Mouse (Mus musculus) heart, embryonic 13.5 days (tissue): ENCODE data around the gene Samd14. TPM values are rescaled to one million over a fixed set of nuclear protein-coding genes. Genes with fewer than 3 reads are reported as not detected.

Experiments used
- ATAC-seq: fragments of 200-750 bp; cut with Nextera tagmentation; 2 replicates; pipeline ENCODE4 v1.8.0; 2017; ENCODE audit warnings: moderate TSS enrichment; ENCODE audit not compliant: insufficient number of reproducible peaks, low FRiP score, low TSS enrichment; ENCODE audit errors: extremely low read depth
- H3K27ac ChIP-seq: fragments of 300-500 bp; sonication (generic); replicated peaks from 2 replicates; pipeline ENCODE4 v1.5.1; 2015; ENCODE audit warnings: moderate library complexity, mild to moderate bottlenecking, inconsistent platforms
- H3K27me3 ChIP-seq: fragments of 300-500 bp; sonication (generic); replicated peaks from 2 replicates; pipeline ENCODE4 v1.6.1; 2015; ENCODE audit warnings: mild to moderate bottlenecking, inconsistent platforms
- H3K36me3 ChIP-seq: fragments of 300-500 bp; sonication (generic); 2 replicates; pipeline ENCODE4 v1.6.1; 2015; ENCODE audit warnings: mild to moderate bottlenecking, inconsistent platforms
- H3K4me1 ChIP-seq: fragments of 300-500 bp; sonication (generic); 2 replicates; pipeline ENCODE4 v1.6.1; 2015; ENCODE audit warnings: inconsistent platforms
- H3K4me2 ChIP-seq: fragments of 300-500 bp; sonication (generic); 2 replicates; pipeline ENCODE4 v1.6.1; 2015; ENCODE audit warnings: inconsistent platforms, mild to moderate bottlenecking, moderate library complexity
- H3K4me3 ChIP-seq: fragments of 300-500 bp; sonication (generic); 2 replicates; pipeline ENCODE4 v1.5.1; 2015; ENCODE audit warnings: moderate library complexity, mild to moderate bottlenecking, inconsistent platforms
- H3K9ac ChIP-seq: fragments of 300-500 bp; sonication (generic); 2 replicates; pipeline ENCODE4 v1.6.1; 2015; ENCODE audit warnings: inconsistent platforms, mild to moderate bottlenecking, moderate library complexity
- H3K9me3 ChIP-seq: fragments of 300-500 bp; sonication (generic); 2 replicates; pipeline ENCODE4 v1.6.1; 2016; ENCODE audit warnings: inconsistent platforms
- WGBS: fragments of 180-500 bp; shearing (Covaris S2); methylation state at CpG from one replicate; pipeline ENCODE4 v1.1.7; 2015; ENCODE audit warnings: mixed read lengths; 5-methylcytosine and 5-hydroxymethylcytosine counted together
- polyA plus RNA-seq: library from polyadenylated mRNA; unstranded; fragments of >200 nt; fragmentation: Nextera tagmentation; extraction: Ambion mirVana; gene quantifications from 2 replicates; pipeline ENCODE4 v1.2.1, GENCODE M21; 2015

Samd14 gene
- polyA plus RNA-seq, 1 experiment from 2014 or later = 11.7 TPM

DNA sequence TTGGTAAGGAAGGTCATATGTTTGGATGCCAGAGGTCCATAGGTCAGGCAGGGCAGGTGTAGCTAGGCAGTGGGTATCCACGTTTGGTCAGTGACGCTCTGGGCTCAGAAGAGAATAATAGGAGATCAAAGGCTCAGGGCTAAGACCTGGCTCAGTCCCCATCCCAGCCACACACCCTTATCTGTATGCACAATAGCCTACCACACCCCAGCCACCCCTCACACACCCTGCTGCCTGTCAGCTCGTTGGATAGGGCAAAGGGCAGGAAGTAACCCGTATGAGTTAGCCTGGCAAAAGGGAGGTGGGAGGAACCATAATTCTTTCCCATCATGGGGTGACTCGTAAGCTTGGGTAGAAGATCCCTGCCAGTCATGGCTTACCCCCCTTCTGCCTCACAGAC is 12.1 kb upstream of the Samd14 start:
- peak overlapping the region; percentile 100 for H3K4me2 ChIP-seq
- H3K27me3 ChIP-seq = no peaks in the 10 kb centered on the region
- no peaks in the 10 kb centered on the region for H3K9me3 ChIP-seq
- H3K4me3 ChIP-seq = peak overlapping the region; percentile 31
- H3K4me1 ChIP-seq = peaks cover 75% of the 10 kb centered on the region
- no peak for ATAC-seq
- peak overlapping the region; percentile 47; the same call in 1 of the 2 replicates for H3K9ac ChIP-seq
- H3K27ac ChIP-seq = no peak overlapping the region; the same call in 1 of the 2 replicates
- H3K36me3 ChIP-seq = peaks cover 77% of the 10 kb centered on the region
- WGBS = 52% methylated on average over 5 of the region's 5 CpGs

DNA sequence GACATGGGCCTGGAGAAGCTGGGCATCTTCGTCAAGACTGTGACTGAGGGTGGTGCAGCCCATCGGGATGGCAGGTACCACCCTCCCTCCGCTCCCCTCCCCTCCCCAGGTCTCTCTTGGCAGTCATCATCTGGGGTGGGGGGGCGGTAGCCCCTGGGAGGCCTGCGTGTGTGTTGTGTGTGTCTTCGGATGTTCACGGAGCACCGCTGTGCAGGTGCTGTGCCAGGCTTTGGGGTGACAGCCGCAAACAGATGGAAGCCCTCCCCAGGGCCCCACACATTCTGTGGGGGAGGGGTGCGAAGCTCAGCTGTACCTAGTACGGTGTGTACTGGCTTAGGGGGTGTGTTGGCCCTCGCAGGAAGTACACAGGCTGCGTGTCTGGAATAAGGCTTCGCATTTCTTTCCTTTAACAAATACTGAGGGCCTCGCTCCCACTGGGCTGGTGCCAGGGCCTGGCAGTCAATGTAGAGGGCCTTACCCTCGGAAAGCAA is 11.6 kb upstream of the Samd14 start:
- Histone ChIP-seq H3K9ac (peak overlapping the region; percentile 47; the same call in 1 of the 2 replicates), H3K4me2 (peak overlapping the region; percentile 100), H3K27me3 (no peaks in the 10 kb centered on the region), H3K36me3 (peaks cover 82% of the 10 kb centered on the region), H3K4me3 (peak overlapping the region; percentile 31), H3K27ac (no peak overlapping the region; the same call in 1 of the 2 replicates), H3K9me3 (no peaks in the 10 kb centered on the region), H3K4me1 (peaks cover 70% of the 10 kb centered on the region)
- ATAC-seq = no peak
- 67% methylated on average over 16 of the region's 16 CpGs for WGBS

DNA sequence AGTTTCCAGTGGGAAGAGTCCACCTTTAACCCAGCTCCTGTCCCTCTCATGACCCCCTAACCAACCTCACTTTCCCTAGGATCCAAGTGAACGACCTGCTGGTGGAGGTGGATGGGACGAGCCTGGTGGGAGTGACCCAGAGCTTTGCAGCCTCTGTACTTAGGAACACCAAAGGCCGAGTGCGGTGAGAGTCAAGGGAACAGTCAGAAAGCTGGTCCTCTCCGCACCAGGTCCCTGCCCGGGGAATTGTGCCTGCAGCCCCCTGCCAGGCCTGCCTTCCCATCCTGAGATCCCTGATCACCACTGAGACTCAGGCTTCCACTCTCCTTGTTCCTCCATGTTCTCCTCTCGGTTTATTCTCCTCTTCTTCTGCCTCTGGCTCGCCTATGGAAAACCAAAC is 9.6 kb upstream of the Samd14 start:
- Histone ChIP-seq H3K27ac (peak overlapping the region; percentile 72), H3K4me1 (peaks cover 66% of the 10 kb centered on the region), H3K4me2 (peak overlapping the region; percentile 100), H3K36me3 (peaks cover 98% of the 10 kb centered on the region), H3K9me3 (no peaks in the 10 kb centered on the region), H3K9ac (peak overlapping the region; percentile 50), H3K27me3 (no peaks in the 10 kb centered on the region), H3K4me3 (peak overlapping the region; percentile 31; the same call in 1 of the 2 replicates)
- no peak for ATAC-seq
- WGBS = 61% methylated on average over 8 of the region's 8 CpGs

DNA sequence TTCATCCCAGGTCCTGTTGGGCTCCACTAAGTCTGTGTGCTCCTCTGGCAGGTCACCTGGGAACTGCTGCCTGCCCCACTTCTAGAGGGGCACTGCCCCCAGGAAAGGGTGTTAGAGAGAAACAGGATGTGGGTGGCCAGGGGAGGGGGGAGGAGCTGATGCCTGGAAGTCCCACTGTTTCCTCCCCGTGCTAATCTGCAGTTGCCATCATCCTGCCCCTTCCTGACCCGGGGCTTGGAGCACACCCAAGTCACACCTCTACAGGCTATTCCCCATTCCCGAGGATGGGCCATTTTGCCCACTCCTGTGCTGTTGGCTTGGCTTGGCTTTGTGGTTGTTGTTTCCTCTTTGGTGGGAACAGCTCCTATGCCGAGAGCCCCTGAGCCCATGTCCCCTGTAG is 9.1 kb upstream of the Samd14 start:
- no peaks in the 10 kb centered on the region for H3K9me3 ChIP-seq
- peaks cover 65% of the 10 kb centered on the region for H3K4me1 ChIP-seq
- WGBS = 20% methylated on average over 4 of the region's 4 CpGs
- H3K27ac ChIP-seq = peak overlapping the region; percentile 72
- no peak for ATAC-seq
- peak overlapping the region; percentile 31; the same call in 1 of the 2 replicates for H3K4me3 ChIP-seq
- H3K9ac ChIP-seq = peak overlapping the region; percentile 50
- peaks cover 98% of the 10 kb centered on the region for H3K36me3 ChIP-seq
- H3K4me2 ChIP-seq = peak overlapping the region; percentile 100
- H3K27me3 ChIP-seq = no peaks in the 10 kb centered on the region

DNA sequence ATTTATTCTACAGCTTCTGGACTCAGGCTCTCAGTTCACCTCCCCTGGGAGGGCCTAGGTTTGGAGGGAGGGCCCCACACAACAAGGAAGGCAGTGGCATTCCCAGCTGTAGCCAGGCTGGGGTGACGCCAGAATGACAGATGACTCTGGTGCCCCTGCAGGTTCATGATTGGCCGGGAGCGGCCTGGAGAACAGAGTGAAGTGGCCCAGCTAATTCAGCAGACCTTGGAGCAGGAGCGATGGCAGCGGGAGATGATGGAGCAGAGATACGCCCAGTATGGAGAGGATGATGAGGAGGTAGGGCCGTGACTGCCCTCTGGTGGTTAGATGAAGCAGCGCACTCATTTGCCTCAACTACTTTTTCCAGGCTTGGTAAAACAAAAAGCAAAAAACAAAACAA is 8.6 kb upstream of the Samd14 start:
- WGBS = 2% methylated on average over 8 of the region's 8 CpGs
- ATAC-seq = 0 out of 2 replicates have a peak, but pooled peaks have one; percentile 26
- H3K9ac ChIP-seq = peak overlapping the region; percentile 50

DNA sequence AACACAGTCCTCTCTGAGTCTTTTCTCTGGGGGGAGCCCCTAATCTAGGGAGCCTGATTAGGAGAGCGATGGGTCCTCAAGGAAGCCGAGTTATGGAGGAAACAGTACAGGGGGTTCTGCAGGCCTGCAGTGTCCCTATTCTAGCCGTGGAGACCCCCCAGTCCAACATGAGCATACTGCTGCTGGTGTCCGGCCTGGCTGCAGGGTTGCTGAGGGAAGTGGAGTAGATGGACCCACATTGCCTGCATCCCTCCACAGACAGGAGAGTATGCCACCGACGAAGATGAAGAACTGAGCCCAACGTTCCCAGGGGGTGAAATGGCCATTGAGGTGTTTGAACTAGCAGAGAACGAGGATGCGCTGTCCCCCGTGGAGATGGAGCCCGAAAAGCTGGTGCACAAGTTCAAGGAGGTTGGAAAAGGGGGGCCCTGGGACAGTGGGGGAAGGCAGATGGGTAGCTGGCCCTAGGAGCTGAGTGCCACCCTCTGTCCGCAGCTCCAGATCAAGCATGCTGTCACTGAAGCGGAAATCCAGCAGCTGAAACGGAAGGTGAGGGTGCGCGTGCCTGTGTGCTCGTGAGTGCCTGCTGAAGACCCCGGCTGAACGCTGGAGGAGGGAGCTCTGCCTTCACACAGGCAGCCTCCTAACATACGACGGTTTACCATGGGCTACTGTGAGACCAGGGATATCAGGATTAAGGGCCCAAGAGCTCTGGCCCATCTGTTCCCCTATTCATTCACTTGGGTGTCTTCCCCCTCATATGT is 7.9 kb upstream of the Samd14 start:
- Histone ChIP-seq H3K9ac (no peak overlapping the region), H3K36me3 (peaks cover 88% of the 10 kb centered on the region), H3K4me2 (no peak overlapping the region), H3K4me1 (peaks cover 63% of the 10 kb centered on the region), H3K9me3 (no peaks in the 10 kb centered on the region), H3K4me3 (no peak overlapping the region), H3K27ac (no peak overlapping the region), H3K27me3 (no peaks in the 10 kb centered on the region)
- WGBS = 83% methylated on average over 21 of the region's 21 CpGs
- no peak for ATAC-seq

More for the DNA sequence above, 8.6 kb upstream of the Samd14 start:
- Histone ChIP-seq H3K27me3 (no peaks in the 10 kb centered on the region), H3K4me1 (peaks cover 65% of the 10 kb centered on the region), H3K36me3 (peaks cover 95% of the 10 kb centered on the region), H3K27ac (peak overlapping the region; percentile 72), H3K9me3 (no peaks in the 10 kb centered on the region), H3K4me2 (peak overlapping the region; percentile 100), H3K4me3 (peak overlapping the region; percentile 31; the same call in 1 of the 2 replicates)

DNA sequence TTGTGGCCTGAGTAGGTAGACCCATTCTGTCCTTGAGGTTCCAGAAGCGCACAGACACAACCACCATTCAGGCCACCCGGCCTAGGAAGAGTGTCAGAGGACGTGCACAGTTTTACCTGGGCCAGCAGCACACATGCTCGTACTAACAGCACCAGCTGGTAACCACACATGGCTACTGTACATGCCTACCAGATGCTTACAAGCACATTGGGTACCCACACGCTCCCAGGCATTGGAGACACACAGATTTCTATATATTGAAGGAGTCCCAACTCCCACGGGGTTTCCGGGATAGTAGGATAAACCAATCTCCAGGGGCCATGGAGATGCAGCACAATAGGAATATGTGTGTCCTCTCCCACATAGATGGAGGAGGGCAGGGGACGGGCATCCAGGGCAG is 7.0 kb upstream of the Samd14 start:
- no peaks in the 10 kb centered on the region for H3K9me3 ChIP-seq
- 90% methylated on average over 8 of the region's 8 CpGs for WGBS
- no peak for ATAC-seq
- H3K4me3 ChIP-seq = no peak overlapping the region
- H3K27me3 ChIP-seq = no peaks in the 10 kb centered on the region
- no peak overlapping the region for H3K4me2 ChIP-seq
- H3K27ac ChIP-seq = no peak overlapping the region
- H3K9ac ChIP-seq = no peak overlapping the region
- H3K4me1 ChIP-seq = peaks cover 63% of the 10 kb centered on the region
- H3K36me3 ChIP-seq = peaks cover 78% of the 10 kb centered on the region

DNA sequence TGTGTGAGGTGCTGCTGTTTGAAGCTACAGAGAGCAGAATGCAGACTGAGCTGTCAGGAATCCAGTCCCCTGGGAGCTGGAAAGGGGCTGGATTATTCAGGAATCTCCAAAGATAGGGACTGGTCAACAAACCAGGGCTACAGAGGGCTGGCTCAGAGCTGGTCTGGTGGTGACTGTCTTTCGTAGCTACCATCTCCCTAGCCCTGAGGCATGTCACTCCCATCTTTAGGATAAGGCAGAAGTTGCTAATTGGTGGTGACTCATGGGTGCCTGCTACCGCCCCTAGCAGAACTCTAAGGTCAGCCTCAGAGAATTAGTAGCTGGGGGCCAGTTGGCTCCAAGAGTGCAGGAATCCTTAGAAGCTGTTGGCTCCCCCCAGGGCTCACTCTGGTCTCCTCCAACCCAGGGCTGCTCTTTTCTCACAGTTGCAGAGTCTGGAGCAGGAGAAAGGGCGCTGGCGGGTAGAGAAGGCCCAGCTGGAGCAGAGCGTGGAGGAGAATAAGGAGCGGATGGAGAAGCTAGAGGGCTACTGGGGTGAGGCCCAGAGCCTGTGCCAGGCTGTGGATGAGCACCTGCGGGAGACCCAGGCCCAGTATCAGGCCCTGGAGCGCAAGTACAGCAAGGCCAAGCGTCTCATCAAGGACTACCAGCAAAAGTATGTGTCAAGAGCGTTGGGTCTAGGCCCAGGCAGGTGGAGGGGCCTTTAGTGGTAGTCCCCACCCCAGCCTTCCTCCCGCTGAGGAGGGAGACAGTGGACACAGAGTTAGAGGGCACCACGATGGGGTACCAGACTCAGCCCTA is 5.3 kb upstream of the Samd14 start:
- no peak for ATAC-seq
- Histone ChIP-seq H3K4me2 (no peak overlapping the region), H3K27ac (peak overlapping the region; percentile 64), H3K9me3 (no peaks in the 10 kb centered on the region), H3K4me1 (peaks cover 73% of the 10 kb centered on the region), H3K9ac (peak overlapping the region; percentile 34), H3K4me3 (no peak overlapping the region), H3K36me3 (peaks cover 62% of the 10 kb centered on the region), H3K27me3 (no peaks in the 10 kb centered on the region)
- 71% methylated on average over 12 of the region's 12 CpGs for WGBS

DNA sequence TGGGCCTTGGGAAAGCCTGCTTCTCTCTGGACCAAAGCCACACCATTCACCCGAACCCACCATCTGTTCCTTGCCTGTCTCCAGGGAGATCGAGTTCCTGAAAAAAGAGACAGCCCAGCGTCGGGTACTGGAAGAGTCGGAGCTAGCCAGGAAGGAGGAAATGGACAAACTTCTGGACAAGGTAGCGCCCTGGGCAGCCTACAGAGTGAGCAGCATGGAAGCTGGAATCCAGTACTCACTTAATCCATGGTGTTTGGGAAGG is 4.8 kb upstream of the Samd14 start:
- 0 out of 2 replicates have a peak overlapping the region, but pooled peaks have one; percentile 64 for H3K27ac ChIP-seq
- peak overlapping the region; percentile 34; the same call in 1 of the 2 replicates for H3K9ac ChIP-seq
- H3K4me2 ChIP-seq = no peak overlapping the region
- H3K4me3 ChIP-seq = no peak overlapping the region
- peaks cover 57% of the 10 kb centered on the region for H3K36me3 ChIP-seq
- WGBS = 64% methylated on average over 6 of the region's 6 CpGs
- no peak for ATAC-seq
- H3K9me3 ChIP-seq = no peaks in the 10 kb centered on the region
- peaks cover 73% of the 10 kb centered on the region for H3K4me1 ChIP-seq
- no peaks in the 10 kb centered on the region for H3K27me3 ChIP-seq

DNA sequence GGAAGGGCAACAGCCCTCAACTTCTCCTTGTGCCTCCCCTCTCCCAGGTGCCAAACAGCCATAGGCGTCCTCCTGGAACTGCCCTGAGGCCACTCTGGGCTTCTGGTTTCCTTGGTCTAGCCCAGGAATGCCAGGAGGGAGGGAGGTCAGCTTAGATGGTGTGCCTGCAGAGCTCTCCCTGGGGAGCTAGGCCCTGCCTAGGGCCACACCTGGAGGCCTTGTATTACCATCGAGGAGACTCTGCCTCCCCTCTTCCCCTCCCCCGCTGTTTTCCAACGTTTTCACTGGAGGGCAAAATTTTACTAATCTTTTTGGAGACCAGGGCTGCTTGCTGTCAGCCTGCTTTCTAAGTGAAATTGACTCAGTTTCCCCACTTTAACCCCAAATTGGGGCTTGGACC is 3.6 kb upstream of the Samd14 start:
- peak overlapping the region; percentile 54 for H3K4me3 ChIP-seq

DNA sequence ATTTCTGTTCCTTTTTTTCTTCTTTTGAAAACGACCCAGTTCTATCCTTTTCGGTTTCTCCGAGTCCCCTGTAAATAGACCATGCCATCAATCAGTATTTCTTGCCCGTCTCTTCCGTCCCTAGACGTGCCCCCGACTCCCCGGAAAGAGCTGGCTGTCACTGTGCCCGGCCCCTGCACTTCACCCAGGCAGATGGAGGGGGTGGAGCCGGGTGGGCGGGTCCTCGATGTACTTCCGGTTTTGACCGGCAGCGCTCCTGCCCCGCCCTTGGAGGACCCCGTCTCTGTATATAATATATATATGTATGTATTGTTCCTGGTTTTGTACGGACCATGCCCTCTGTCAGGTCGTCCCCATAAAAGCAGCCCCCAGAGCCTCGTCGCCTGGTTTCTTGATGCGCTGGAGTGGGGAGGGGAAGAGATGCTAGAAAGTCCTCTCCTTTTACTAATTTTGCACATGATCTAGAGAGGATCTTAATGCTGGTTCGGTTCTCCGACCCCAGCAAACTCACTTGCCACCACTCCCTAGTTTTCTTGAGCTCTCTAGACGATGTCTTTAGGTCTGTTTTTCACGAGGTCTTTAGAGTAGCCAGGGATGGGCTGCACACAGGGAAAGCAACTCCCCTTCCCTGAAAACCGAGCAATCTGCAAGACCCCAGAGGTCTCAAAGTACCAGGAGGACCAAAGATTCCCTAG is 3.0 kb upstream of the Samd14 start:
- WGBS = 2% methylated on average over 27 of the region's 27 CpGs
- peak overlapping the region; percentile 80 for H3K4me2 ChIP-seq
- H3K4me1 ChIP-seq = peaks cover 70% of the 10 kb centered on the region
- no peaks in the 10 kb centered on the region for H3K27me3 ChIP-seq
- ATAC-seq = 0 out of 2 replicates have a peak, but pooled peaks have one; percentile 26
- H3K36me3 ChIP-seq = peaks cover 40% of the 10 kb centered on the region
- H3K27ac ChIP-seq = peak overlapping the region; percentile 64
- peak overlapping the region; percentile 54 for H3K4me3 ChIP-seq
- no peaks in the 10 kb centered on the region for H3K9me3 ChIP-seq
- H3K9ac ChIP-seq = peak overlapping the region; percentile 84

More for the DNA sequence above, 3.6 kb upstream of the Samd14 start:
- peaks cover 69% of the 10 kb centered on the region for H3K4me1 ChIP-seq
- no peak for ATAC-seq
- peaks cover 45% of the 10 kb centered on the region for H3K36me3 ChIP-seq
- no peaks in the 10 kb centered on the region for H3K9me3 ChIP-seq
- peak overlapping the region; percentile 80 for H3K4me2 ChIP-seq
- 36% methylated on average over 4 of the region's 4 CpGs for WGBS
- peak overlapping the region; percentile 84 for H3K9ac ChIP-seq
- peak overlapping the region; percentile 64 for H3K27ac ChIP-seq
- no peaks in the 10 kb centered on the region for H3K27me3 ChIP-seq
